Mouse (Mus musculus): Measurements from ENCODE around the gene Taco1. TPM values are rescaled to one million over a fixed set of nuclear protein-coding genes. Genes with fewer than 3 reads are reported as not detected.

Taco1 gene
- polyA plus RNA-seq, 1 experiment from 2014 or later: 10.1 TPM

- H3K9ac ChIP-seq: no peak overlapping the region
- no peaks in the 10 kb centered on the region for H3K4me1 ChIP-seq
- no peak overlapping the region for H3K4me2 ChIP-seq
- H3K27me3 ChIP-seq: no peaks in the 10 kb centered on the region
- H3K27ac ChIP-seq: peak overlapping the region; percentile 35
- H3K36me3 ChIP-seq: peaks cover 54% of the 10 kb centered on the region
- no peaks in the 10 kb centered on the region for H3K9me3 ChIP-seq
- H3K4me3 ChIP-seq: no peak overlapping the region
- ATAC-seq (ENCODE audit: borderline replicate concordance, extremely low read depth, low FRiP score, low TSS enrichment): no peak
- 70% methylated on average over 3 of the region's 3 CpGs for WGBS
Observed at GRCm38 (mm10) chr11:106122736-106123135, 56.9 kb downstream of the Taco1 start.

Other genes starting within 250 kb of the Taco1 start
- 34.2 and 39.8 TPM in 2 replicates for gene Cyb561, start 112.7 kb upstream of the Taco1 start, polyA plus RNA-seq (2015; fragmentation: Nextera tagmentation; extraction: Ambion mirVana)
- 7.5 and 9.4 TPM in 2 replicates for gene Ace, start 98.1 kb upstream of the Taco1 start, polyA plus RNA-seq (2015; fragmentation: Nextera tagmentation; extraction: Ambion mirVana)
- gene Ace3, start 71.4 kb upstream of the Taco1 start, polyA plus RNA-seq (2015; fragmentation: Nextera tagmentation; extraction: Ambion mirVana): 0.20 and 0.36 TPM in 2 replicates
- gene Kcnh6, start 57.9 kb upstream of the Taco1 start, polyA plus RNA-seq (2015; fragmentation: Nextera tagmentation; extraction: Ambion mirVana): 0.34 and 0.62 TPM in 2 replicates
- gene Dcaf7, start 29.2 kb upstream of the Taco1 start, polyA plus RNA-seq (2015; fragmentation: Nextera tagmentation; extraction: Ambion mirVana): 64.3 and 67.8 TPM in 2 replicates
- gene Map3k3, start 18.6 kb downstream of the Taco1 start, polyA plus RNA-seq (2015; fragmentation: Nextera tagmentation; extraction: Ambion mirVana): 22.6 and 28.2 TPM in 2 replicates
- not detected in 2 replicates for gene Gm10840, start 94.8 kb downstream of the Taco1 start, polyA plus RNA-seq (2015; fragmentation: Nextera tagmentation; extraction: Ambion mirVana)
- gene Limd2, start 94.8 kb downstream of the Taco1 start, polyA plus RNA-seq (2015; fragmentation: Nextera tagmentation; extraction: Ambion mirVana): 237 and 246 TPM in 2 replicates
- 24.3 and 25.1 TPM in 2 replicates for gene Strada, start 136.1 kb downstream of the Taco1 start, polyA plus RNA-seq (2015; fragmentation: Nextera tagmentation; extraction: Ambion mirVana)
- 80.2 and 88.7 TPM in 2 replicates for gene Ccdc47, start 150.3 kb downstream of the Taco1 start, polyA plus RNA-seq (2015; fragmentation: Nextera tagmentation; extraction: Ambion mirVana)
- 69.8 and 72.7 TPM in 2 replicates for gene Ddx42, start 150.9 kb downstream of the Taco1 start, polyA plus RNA-seq (2015; fragmentation: Nextera tagmentation; extraction: Ambion mirVana)
- gene Ftsj3, start 190.0 kb downstream of the Taco1 start, polyA plus RNA-seq (2015; fragmentation: Nextera tagmentation; extraction: Ambion mirVana): 50.2 and 54.1 TPM in 2 replicates
- gene Psmc5, start 190.1 kb downstream of the Taco1 start, polyA plus RNA-seq (2015; fragmentation: Nextera tagmentation; extraction: Ambion mirVana): 271 and 275 TPM in 2 replicates
- 79.1 and 81.6 TPM in 2 replicates for gene Smarcd2, start 206.9 kb downstream of the Taco1 start, polyA plus RNA-seq (2015; fragmentation: Nextera tagmentation; extraction: Ambion mirVana)
- 0.23 and 0.24 TPM in 2 replicates for gene Tcam1, start 210.6 kb downstream of the Taco1 start, polyA plus RNA-seq (2015; fragmentation: Nextera tagmentation; extraction: Ambion mirVana)
- not detected in 2 replicates for gene Gh, start 235.8 kb downstream of the Taco1 start, polyA plus RNA-seq (2015; fragmentation: Nextera tagmentation; extraction: Ambion mirVana)
- 4.2 TPM in 2 replicates for gene Cd79b, start 248.7 kb downstream of the Taco1 start, polyA plus RNA-seq (2015; fragmentation: Nextera tagmentation; extraction: Ambion mirVana)

Data from lung, embryonic 15.5 days (tissue).